Mouse (Mus musculus) retina, postnatal 7 days (tissue): ENCODE measurements around the gene Tspan1.

Experiments
- DNase-seq: peaks from one replicate; pipeline ENCODE4 v3.0.0-alpha.2; 2012; ENCODE audit warnings: low read depth, low spot score

Gene Tspan1

DNA sequence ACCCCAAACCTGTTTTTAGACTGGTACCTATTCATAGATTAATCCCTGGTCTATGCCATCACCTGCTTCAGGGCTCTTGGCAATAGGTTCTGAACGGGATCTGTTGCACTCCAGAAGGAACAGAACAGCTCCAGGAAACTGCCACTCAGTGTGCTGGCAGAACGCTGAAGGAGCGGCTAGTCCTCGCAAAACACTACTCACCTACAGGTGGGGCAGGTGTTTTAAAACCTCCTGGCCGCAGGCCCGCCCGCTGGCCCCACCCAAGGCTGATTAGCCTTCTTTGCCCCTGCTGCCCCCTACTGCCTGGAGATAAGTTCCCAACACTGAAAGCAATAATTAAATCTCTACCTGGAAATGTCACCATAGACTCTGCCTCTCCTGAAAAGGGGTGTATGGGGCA, at the start of gene Tspan1:
Gene Tspan1, minus strand, starts transcription at position 198 of the 400 bp plus-strand sequence.
- DNase-seq: no peak

DNA sequence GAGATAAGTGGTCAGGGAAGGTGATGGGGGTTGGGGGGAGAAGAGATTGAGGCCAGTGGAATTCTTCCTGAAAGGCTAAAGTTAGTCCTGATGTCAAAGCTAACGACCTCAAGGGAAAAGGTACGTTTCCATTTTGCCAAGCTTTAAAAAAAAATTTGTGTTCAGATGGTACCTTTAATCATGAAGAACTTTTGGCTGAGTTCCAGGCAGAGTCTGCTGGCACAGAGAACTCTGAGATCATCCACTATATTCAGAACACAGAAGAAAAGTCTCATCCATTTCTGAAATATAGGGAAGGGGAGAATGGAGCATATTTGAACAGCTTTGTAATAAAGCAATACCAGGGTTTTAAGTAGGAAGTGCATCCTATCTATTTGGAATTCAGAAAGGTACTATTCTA, 49.6 kb upstream of the Tspan1 start:
- no peak for DNase-seq

DNA sequence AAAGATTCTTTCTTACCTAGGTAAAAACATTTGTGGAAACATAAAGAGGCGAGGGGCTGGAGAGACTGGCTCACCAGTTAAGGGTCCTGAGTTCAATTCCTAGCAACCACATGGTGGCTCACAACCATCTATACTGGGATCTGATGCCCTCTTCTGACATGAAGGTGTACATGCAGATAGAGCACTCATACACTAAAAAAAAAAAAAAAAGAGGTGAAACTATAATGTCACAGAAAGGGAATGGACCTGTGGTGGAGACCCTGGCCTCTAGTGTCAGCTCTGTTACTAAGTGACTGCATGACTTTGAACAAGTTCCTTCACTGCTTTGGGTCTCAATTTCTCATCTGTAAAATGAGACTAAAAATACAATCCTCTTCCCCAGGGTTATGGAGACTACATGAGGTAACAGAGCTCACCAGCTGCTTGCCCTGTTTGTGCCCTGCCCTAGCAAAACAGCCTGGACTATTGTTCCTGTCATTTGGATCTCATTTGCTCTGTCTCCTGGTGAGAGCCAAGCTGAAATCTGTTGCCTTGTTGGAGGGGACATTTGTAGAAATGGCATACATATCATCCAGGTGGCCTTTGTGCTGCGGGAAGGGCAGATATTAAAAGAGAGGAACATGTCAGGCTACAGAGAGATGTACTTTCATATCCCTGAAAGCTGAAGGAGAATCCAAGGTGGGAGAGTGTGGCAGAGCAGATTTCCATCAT, 48.6 kb upstream of the Tspan1 start:
- DNase-seq: no peak

DNA sequence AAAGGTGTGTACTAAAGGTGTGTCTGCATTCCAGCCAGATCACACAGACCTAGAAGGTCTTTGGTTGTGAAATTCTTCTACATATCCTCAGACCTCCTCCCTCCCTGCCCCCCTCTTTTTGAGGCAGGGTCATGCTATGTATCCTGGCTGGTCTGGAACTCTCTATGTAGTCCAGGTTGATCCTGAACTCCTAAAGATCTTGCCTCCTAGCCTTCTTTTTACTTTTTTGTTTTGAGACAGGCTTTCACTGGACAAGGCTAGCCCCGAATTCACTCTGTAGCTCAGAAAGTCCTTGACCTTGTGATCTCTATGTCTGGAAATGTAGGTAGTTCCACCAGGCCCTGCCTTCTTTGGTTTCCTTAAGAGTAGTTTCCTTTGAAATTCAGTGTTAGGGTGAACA, 41.5 kb upstream of the Tspan1 start:
- no peak for DNase-seq

DNA sequence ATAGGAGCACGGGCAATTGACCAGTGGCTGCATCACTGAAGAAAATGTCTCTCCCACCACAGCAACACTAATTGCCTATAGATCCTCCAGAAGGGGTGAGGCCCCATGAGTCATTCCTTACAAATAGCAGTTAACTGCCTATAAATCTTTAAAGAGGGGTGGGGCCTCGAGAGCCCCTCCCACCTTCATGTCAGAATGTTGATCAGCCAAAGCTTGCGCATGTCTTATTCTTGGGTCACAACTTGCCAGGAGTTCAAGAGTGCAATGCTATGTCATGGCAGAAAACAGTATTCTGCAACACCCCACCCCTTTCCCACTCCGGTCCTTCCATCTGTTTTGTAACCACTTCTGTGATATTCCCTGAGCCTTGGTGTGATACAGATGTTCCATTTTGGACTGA, 39.1 kb upstream of the Tspan1 start:
- no peak for DNase-seq

GRCm38 (mm10) chr4:116204422-116204821, 37.0 kb upstream of the Tspan1 start:
- DNase-seq: no peak

DNA sequence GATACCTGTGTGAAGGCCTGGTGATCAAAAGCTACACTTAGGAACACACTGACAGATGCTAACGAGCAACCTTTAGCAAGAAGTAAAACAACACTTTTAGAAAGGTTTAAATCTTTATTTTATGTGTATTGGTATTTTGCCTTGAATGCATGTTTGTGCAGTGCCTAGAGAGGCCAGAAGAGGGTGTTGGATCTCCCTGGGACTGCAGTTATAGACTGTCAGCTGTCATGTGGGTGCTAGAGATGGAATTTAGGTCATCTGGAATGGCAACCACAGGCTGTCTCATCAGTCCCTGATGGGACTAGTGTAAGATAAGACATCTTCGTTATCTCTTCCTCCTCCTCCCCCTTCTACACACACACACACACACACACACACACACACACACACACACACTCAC, 31.0 kb upstream of the Tspan1 start:
- DNase-seq: no peak

DNA sequence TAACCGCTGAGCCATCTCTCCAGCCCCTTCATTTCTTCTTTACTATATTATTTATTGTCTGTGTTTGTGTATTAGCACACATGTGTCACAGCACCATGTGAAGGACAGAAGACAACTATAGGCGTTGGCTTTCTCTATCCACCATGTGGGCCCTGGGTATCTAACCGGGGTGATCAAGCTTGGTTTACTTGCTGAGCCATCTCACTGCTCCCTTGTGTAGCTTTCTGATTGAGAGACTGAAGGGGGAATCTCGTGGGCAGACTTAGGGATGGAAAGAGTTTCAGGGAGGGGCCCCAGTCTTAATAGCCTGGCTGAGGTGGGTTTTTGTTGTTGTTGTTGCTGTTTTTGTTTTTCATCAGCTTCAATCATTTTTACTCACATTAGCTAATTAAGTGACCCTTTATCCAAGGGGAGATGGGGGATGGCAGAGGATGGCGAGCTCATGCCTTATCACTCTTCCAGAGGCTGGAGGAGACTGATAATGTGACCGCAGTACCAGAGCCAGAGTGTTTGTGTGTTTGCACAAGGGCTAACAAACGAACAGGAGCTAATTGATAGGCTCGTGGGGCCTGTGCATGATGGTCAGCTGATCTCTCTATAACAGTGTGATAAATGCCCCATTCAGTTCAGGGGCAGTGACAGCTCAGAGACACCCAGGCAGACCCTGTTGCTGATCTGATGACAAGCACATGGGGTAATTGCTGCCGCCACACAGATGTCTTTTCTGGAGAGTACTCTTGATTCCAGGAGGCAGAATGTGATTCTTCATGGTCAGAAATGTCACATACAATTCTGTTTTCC, 26.4 kb upstream of the Tspan1 start:
- no peak for DNase-seq

DNA sequence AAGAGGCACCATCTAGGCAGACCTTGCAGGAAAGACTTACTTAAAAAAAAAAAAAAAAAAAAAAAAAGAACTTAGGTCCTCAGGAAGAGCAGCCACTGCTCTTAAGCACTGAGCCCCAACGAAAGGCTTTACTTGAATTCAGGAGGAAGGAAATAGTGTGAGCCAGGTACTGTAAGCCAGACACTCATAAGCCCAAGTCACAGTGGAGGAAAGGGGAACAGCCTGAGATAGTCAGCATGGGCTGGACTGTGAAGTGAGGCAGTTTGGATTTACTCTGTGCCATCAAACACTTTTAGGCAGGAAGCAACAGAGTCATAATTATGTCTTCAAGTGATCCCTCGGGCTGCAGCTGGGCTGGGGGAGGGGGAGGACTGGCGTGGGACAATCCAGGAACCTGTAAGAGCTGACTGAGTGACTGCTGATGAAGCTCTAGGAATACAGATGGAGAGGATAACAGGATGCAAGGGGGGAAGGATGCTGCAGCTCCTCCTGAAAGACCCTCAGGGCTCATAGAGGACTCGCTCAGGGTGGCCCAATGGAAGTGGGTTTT, 25.0 kb upstream of the Tspan1 start:
- DNase-seq: no peak

DNA sequence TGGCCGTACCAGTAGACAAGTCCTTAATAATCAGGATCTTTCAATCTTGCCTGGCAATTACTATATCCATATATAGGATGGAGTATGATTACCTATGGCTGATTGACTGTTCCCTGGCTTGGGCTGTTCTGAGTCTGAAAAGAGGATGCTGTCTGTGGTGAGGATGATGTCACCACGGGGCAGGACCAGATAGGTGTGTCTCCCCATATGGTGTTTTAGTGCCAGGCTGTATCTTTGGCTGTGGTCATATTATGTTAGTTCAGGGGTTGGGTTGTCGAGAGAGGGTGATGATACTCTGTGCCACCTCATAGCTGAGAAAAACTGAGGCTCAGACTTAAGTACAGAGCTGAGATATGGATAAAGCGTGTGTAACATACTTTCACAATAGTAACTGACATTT, 17.7 kb upstream of the Tspan1 start:
- no peak for DNase-seq

DNA sequence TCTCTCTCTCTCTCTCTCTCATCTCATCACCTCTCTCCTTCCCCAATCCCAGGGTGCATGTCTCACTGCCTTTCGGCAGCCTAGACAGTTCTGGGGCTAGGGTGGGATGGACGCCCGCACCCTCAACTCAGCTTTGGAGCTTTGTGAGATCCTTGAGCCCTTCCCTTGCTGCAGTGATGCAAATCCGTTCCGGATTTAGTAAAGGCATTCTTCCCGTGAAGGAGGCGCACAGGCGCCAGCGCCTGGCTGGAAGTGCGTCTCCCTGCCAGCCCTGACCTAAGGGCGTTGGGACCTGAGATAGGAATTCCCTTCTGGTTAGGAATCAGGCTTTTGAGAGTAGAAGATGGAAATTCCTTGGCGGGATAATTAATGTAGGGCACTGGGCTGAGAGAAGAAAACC, 15.3 kb upstream of the Tspan1 start:
- no peak for DNase-seq

- DNase-seq: no peak
These were observed 14.7 kb upstream of the Tspan1 start for GRCm38 (mm10) chr4:116182079-116182478.

GRCm38 (mm10) chr4:116177140-116177539, 9.7 kb upstream of the Tspan1 start:
- DNase-seq: no peak

DNA sequence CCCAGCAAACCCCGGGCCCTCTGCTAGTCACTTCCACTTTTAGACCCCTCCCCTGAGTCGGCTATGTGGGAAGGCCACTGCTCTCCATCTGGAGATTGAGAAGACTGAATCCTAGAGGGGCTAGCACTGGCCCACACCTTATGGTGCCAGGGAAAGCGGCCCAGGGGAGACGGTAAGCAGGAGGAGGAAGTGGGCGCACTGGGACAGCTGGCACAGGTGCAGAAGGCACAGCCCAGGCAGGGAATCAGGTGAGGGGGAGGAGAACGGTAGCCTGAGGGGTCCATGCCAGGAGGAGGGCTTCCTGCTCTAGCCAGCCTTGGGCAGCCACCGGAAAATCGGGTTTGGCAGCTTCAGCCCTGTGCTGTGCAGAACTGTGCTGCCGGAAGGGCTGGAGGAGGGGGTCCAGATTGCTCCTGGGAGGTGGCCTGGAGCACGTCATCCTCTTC, 9.2 kb upstream of the Tspan1 start:
- peak; percentile 54 for DNase-seq

DNA sequence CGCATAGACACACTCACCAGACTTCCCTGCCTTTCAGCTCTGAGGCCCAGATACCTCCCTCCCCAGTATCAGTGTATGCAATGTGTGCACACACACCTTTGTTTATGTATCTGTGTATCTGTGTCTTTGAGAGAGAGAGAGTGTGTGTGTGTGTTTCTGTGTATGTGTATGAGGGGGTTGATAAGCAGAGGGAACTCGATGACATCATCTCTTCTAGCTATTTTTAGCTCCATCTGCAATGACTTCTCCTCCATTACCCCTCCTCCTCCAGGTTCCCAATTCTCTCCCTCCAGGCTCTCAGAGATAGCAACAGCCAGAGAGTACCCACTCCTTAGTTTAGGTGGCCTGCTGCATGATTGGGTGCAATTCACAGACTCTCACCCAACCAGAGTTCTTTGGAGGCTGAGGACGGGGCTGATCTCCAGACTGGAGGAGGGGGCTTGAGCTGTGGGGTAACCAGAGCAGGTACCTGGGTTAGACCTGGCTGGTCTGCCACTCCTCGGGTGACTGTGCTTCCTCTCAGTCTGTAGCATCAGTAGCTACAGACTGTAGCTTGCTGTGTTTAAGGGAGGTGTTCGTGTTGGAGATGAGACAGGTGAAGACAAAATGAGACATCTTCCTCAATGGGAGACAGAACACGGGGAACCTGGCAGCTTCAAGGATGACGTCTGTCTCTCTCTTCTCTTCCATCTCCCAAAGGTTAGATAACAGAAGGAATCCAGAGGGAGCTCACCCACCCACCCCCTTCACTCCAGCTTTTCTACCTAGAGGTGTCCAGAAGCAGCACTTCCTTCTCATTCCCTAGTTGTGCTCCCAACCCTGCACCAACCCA, 8.5 kb upstream of the Tspan1 start:
- peak; percentile 19 for DNase-seq

DNA sequence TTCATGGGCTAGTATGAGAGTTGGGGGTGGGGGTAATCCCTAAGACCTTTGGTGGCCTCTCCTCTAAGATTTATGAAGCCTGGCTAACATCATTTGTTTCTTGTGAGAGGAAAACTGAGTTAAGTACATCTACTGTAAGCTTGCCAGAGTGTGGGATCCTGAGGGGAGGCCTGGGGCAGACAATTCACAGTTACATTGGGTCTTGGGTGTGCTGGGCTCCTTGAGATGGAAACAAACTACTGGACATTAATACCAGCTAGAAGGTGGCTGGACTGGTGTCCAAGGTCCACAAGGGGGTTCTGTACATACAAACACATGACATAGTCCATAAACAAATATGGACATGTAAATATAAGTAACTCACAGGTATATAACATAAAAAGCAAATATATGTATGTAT, 7.7 kb upstream of the Tspan1 start:
- DNase-seq: no peak

DNA sequence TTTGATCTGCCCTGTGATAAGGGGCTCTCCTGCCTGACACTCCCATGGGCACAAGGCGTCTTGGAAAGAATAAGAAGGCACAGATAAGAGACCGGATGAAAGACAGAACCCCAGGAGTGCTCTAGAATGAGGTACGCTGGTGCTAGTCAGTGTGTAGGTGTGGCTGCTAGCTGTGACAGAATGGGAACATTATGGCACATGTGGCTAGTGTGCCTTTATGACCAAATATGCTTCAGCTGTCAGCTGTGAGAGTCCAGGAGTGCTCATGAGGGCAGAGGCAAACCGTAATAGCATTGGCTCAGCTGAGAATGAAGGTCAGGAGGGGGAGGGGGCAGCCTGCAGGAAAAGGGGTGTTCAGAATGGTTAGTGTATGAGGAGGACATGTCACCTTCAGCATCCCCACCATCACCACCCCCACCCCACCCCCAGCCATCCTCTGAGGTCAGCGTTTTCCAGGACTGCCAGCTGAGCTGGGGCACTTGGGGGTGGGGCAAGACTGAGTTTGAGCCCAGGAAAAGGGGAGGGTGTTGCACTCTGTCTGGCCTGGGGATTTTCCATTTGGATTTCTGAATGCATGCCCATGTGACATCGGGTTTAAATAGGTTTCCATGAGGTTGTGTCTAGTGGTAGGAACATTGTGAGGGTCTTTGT, 7.2 kb upstream of the Tspan1 start:
- DNase-seq: peak; percentile 51

- DNase-seq: no peak
These were observed 6.4 kb upstream of the Tspan1 start for GRCm38 (mm10) chr4:116173752-116174151.

GRCm38 (mm10) chr4:116173072-116173471, 5.7 kb upstream of the Tspan1 start, which contains the start of the genes 1700042G07Rik and Gm49337:
1700042G07Rik (plus strand) TSS chr4:116173372.
Gm49337 (plus strand) TSS chr4:116173384.
- DNase-seq: no peak

DNA sequence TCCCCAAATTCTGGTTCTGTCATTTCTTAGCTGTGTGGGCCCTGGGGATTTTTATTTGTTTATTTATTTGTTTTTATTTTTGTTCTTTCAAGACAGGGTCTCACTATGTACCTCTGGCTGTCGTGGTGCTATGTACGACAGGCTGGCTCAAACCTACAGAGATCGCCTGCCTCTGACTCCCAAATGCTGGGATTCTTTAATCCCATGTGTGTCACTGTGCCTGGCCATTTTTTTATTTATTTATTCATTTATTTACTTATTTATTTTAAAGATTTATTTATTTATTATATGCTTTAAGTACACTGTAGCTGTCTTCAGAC, 1.9 kb upstream of the Tspan1 start:
- no peak for DNase-seq

GRCm38 (mm10) chr4:116168617-116169352, 1.4 kb upstream of the Tspan1 start:
- peak; percentile 76 for DNase-seq
